Mouse (Mus musculus) cerebellum, postnatal 4 days (tissue): Measurements from ENCODE around the gene Dlx1.

Experiments
- DNase-seq, 2 experiments: peaks; one replicate each; pipeline ENCODE4 v3.0.0; 2022; ENCODE audit warnings: low spot score in 2 of 2, mixed read lengths in 1 of 2

Dlx1 gene

DNA sequence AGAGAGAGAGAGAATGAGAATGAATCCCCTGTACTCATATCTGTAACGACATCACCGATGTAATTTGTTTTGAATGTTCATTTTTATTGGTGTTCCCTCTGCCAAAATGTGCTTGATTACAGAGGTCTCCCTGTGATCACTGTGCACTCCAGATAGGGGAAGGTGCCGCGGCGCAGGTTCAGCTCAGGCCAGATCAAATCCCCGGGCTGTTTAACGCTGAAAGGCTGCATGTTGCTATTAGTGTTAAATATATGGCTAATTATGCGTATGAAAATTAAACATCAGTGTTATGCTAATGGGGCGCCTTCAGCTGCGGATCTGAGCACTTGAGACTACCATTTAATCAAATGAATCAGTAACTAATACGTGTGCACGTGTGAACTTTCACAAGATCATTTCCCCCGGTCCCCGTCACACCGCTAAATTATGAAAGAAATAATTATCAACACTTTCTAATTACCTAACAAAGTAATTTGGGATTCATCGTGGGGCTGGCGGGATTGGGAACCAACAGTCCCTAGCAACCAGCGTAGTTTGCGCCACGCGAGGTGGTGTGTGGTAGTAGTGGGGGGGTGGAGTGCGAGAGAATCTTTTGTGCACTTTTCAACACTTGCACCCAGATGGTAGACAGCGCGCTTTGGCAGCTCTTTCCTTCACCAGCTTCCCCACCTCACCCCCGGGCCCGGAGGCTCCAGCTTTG lies at the start of gene Dlx1:
Gene Dlx1, plus strand, starts transcription at position 100 of the 700 bp plus-strand sequence.
- DNase-seq: no peak

DNA sequence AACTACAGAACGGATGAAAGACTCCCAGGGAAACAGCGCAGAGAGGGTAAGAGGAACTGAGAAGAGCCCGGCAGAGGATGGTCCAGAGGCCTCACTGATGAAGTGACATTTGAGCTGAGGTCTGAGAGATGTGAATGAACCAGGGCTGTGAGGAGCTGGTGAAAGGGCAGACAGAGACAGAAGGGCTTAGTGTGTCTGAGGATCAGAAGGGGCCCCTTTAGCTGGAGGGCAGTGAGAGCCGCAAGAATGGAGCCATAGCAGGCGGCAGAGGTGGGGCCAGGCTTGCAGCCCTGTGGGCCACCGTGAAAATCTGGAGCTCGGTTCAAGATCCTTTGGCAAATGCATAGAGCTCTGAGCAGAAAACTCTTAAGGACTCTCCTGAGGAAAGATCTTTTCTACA lies 48.0 kb upstream of the Dlx1 start:
- DNase-seq: no peak

DNA sequence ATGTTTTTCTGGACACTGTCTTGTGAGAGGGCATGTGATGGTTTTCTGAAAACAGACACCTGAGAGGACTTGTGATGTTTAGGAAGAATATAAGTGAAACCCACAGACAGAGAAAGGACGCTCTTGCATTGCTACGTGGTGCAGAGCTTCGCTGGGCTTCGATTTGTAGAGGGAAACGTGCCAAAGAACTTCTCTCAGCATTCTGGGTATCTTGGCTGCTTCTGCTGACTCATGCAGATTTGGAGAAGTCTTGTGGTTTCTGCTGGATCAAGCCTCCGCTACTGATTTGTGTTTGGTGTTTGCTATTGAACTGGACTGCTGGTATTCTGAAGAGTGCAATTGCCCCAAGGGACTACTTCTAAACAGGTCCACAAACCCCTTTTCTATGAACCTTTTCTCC lies 46.1 kb upstream of the Dlx1 start:
- DNase-seq: no peak

DNA sequence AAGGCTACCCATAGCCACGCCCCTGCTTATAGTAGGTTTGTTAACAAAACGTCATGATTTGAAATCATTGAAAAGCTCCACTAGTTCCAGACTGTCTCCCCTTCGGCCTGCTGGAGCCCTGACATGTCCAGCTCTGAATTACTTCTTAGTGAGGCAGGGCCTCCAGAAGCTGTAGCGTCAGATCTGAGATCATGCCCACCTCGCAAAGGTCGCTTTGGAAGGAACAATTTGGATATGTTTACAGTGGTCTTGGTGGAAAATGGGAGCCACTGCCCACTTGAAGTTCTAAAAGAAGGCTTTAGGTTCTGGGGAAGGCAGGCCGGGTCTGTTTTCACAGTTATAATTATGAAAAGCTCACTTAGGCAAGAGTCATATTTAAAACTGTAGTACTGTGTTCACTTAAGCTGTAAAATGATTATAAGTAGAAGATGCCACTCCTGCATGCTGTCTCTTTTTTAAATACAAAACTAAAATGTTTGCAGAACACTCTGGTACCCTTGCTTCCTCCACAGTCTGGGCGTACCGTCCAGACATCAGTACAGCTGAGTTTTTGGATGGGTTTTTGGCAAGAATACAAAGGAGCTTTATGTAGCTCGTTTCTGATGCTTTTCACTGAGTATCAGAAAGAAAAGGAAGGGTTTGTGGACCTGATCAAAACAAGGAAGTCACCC lies 44.7 kb upstream of the Dlx1 start:
- no peak for DNase-seq

DNA sequence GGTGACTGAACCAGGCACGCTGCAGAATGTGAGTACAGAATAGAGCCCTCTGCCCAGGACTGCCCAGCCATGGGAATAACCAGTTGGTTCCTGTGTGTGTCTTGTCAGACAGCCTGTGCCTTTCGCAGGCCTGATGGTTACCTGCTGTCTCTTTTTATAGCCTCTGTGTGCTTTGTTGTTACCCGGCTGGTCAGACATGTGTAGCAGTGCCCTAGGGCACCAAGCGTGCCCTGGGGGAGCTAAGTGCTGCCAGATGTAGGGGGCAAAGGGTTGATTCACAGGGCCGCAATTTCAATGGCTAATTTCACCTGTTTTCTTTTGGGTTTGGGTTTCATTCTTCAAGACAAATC lies 44.2 kb upstream of the Dlx1 start:
- no peak for DNase-seq

DNA sequence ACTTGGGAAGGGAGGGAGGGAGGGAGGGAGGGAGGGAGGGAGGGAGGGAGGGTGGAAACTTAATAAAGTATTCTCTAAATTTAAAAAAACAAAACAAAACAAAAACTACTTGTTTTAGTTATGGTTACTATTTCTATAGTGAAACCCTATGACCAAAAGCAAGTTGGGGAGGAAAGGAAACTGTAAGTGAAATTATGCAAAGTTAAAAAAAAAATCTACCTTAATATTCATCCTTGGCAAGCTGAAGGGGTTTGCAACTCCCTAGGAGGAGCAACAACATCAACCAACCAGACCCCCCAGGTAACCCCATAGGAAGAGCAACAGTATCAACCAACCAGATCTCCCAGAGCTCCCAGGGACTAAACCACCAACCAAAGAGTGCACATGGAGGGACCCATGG lies 36.6 kb upstream of the Dlx1 start:
- no peak for DNase-seq

DNA sequence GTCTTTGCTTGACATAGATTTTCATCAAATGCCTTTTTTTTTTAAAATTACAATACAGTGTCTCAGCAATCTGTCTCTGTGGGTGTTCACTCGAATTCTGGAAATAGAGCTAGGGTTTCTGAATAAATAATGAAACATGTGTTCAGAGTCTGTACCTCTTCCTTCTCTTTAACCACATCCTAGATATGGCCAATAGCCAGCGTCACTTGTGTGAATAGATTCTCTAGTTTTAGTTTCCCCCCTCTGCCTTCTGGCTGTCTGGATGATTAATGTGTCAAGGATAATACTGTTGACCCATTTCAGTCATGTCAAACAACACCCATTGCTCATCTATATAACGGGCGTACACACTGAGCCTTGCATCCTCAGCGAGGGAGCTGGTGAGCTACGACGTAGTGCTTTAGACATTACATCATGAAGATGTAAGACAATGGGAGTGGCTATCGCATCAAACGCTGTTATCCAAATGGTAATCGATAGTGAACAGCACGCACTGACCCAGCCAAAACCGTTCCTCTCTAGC lies 34.7 kb upstream of the Dlx1 start:
- DNase-seq: no peak

DNA sequence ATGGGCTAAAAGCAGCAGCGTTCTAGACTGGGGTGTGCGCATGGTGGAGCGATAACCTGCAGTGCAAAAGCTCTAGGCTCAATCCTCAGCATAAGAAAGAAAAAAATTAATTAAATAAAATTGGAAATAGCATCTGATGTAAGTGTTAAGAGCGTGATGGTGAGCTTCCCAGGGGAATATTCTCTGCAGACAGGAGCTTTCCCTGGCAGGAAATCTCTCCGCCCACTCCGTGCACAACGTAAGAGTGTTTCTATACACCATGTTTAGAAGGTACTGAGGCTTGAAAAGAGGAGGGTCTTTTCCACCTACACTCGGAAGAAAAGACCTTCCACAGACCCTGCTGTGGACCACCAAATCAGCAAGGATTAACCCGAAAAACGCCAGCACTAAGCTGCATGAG lies 33.4 kb upstream of the Dlx1 start:
- DNase-seq: no peak

DNA sequence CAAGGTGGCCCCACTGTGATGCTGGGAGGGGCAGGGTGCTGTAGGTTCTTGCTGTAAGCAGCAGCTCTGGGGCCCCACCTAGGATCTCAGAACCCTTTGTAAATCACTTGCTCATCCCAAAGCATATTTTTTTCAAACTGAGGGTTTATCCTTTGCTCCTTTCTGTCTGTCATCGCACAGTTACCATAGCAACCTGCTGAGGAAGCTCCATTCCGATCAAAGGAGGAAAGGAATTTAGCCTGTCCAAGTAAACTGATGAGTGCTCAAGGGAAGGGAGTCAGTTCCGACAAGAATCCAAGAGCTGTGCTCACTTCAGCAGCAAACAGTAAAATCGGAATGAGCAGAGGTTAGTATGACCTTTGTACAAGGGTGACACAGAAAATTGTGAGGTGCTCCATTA lies 32.9 kb upstream of the Dlx1 start:
- DNase-seq: no peak

DNA sequence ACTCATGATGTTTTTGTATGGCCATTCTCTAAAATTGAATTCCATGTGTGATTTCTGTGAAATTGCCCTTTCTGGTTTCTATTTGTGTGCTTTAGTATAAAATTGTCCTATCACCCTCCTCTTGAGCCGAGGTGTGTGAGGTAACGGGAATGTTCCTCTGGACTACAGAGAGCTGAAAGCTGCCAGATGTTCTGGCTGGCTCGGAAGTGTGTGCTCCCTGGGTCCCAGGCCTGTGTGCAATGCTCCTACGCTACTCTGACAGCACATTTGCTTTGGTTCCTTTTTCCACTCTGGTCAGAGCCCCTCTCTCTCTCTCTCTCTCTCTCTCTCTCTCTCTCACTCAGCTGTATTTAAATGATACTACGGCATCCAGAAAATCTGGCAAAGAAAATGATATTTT lies 30.7 kb upstream of the Dlx1 start:
- DNase-seq: no peak

DNA sequence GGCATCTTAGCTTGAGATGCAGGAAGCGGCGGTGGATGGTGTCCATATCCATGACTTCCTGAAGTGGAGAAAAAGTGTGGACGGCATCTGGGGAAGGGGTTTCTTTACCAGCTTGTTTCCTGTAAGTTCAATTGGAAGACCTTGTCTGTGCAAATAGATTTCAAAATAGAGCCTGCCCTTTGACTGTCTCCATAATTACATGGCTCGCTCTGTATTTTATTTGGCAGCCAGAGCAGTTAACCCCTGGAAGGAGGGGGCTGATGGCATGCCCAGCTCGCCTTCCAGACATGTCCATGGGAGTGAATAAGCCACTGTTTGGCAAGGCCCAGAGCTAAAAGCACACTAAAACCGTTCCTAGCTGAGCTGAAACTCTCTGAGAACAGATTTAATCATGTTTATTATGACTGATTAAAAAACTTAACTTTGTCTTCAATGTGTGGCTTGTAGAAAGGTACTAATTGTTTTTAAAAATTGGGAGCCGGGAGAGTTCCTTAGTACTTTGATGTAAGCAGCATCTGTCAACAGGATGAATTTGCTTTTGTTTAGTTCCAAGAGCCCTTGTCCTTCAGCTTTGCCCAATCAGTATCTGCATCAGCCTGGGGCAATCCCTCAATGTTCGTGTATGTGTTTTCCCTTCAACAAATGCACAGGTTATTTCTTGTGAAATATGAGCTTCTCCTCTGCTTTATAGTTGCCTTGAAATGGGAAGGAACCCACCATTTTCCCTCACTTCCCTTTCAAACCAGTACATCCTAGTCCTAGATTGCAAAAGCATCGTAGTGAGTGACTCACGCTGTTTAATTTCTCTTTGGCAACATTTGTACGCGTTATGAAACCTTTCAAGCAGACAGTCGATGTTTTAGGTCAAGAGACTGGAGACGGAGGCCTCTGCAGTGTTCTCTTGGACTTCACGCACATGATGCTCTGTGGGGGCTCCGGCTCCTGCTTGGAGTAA lies 28.4 kb upstream of the Dlx1 start:
- no peak for DNase-seq

DNA sequence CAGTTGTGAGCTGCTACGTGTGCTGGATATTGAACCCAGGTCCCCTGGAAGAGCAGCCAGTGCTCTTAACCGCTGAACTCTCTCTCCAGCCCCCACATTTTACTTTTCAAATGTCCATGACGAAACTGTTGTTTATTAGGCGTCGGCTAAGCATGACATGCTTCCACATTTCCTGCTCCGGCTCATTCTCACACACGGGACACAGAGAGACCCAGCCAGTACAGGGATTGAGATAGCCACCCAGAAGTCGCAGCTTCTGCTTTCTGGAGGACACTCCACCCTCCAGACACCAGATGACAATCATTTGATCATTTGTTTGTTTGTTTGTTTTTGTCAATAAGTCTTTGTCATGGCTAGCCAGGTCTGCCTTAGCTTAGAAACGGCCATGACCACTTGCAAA lies 23.1 kb upstream of the Dlx1 start:
- DNase-seq: no peak

DNA sequence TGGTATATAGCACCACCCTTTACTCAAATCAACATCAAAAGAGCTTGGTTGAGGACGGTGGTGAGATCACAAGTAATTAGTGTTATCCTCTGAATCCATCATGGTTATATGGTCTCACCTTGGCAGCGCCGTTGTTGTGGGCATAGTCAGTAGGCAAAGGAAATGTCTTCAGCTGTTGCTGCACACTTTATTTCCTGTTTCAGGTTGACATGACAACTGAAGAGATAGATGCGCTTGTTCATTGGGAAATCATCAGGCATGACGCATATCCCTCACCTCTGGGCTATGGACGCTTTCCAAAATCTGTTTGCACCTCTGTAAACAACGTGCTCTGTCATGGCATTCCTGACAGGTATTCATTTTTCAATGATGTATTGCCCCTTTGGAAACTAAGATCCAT lies 16.7 kb upstream of the Dlx1 start:
- DNase-seq: no peak

DNA sequence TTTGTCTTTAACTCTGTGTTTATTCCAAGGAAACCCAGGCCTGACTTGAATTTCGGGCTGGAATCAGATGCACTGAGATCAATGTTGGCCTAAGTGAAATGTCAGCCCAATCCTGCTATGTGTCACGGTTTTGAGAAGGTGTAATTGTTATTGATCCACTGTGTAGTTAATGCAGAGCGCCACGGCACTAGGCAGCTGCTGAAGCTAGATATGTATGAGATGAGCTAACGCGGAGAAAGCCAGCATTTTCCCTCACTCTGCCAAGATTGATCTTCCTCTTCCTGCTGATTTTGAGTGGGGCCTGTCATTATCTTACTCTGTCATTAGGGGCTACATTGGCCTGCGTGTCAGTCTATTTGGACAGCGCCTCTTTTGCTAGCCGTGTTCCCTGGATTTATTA lies 15.6 kb upstream of the Dlx1 start:
- no peak for DNase-seq

DNA sequence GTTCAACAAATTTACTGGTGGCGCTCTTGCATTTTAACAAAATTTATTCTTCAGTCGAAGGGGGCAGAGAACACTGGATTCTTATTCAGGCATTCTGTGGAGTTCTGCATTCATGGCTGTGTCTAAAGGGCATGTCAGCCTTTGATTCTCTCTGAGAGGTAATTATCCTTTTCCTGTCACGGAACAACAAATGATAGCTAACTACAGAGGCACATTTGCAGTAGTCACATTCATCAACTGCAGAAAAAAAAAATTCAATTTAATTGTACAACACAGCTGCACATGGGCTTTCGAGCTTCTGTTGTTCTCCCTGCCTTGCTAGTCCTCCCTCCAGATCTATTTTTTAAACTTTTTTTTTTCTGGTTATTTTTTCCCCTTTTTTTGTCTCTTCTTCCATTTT lies 10.9 kb upstream of the Dlx1 start:
- no peak for DNase-seq

DNA sequence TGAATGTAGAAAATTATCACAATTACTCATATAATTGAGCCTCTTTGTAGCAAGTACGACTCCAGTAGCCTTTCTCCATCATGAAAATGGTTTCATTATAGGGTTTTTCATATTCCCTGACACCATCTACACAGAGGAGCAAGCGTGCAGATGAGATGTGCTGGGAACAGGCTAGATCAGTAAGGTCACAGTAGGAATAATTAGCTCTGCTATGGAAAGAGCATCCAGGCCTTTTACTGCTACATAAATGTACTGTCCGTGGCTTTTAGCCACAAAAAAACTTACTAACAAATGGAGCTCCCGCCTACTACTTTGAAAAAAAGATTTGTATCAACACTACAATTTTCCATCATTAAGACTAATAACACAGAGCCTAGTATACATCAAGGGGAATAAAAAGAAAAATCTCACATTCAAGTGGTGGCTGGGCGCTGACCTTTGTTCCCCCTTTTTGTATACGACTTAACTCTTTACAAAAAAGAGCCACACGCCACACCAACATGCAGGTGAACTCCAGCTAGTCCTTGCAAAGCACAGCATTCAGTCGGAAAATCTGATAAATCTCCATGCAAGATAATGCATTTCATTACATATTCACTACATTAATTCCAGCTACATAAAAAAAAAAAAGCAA lies 10.3 kb upstream of the Dlx1 start:
- no peak for DNase-seq

DNA sequence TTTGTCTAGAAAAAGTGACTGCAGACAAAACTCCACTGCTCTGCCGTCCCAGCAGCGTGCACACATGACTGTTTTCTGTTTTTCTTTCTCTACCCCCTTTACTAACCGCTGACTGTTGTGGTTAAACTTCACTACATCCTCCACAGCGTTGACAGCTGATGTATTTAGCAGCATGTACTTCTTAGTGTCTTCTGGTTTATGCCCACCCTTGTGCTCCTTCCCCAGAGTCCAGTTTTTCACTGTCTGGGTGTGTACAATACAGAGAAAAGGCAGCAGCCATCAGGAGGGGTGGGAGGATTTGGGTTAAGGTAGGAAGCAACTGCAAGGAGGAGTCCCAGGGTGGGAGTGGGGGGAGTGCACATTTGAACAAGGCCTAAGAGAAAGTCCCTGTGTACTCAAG lies 5.0 kb upstream of the Dlx1 start:
- DNase-seq: no peak

DNA sequence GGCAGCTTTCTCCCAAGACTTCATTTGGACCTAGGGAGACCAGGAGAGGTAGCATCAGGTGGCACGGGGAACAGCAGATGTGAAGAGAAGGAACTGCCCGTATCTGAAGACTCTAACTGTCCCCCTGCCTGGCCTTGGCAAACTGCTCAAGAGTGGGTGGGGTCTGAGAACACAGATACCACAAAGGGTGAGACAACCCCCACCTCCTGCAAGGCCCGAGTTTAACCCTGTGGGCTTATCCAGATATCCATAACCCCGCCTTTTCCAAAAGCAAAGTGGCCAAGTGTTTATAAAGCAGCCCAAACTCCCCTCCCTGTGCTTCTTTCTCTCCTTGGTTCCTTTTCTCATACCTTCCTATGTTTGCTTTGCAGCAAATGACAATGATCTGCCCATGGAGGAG lies 4.5 kb upstream of the Dlx1 start:
- no peak for DNase-seq

DNA sequence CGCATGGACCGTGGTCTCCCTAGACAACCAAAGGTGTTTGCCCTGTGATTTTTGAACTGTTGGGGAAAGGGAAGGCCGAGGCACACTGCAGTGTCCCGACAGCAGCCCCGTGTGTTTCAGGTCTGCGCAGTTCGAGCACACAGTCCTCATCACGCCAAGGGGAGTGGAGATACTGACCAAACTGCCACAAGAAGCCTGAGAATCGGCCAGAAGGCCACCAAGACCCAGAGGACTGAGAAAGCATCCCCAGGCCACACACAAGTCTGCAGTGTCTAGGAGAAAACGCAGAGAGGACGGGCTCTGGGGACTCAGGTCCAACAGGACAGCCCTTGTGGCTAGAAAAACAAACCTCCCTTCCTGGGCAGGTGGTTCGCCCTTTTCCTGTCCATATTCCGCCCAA lies 3.1 kb upstream of the Dlx1 start:
- no peak for DNase-seq

DNA sequence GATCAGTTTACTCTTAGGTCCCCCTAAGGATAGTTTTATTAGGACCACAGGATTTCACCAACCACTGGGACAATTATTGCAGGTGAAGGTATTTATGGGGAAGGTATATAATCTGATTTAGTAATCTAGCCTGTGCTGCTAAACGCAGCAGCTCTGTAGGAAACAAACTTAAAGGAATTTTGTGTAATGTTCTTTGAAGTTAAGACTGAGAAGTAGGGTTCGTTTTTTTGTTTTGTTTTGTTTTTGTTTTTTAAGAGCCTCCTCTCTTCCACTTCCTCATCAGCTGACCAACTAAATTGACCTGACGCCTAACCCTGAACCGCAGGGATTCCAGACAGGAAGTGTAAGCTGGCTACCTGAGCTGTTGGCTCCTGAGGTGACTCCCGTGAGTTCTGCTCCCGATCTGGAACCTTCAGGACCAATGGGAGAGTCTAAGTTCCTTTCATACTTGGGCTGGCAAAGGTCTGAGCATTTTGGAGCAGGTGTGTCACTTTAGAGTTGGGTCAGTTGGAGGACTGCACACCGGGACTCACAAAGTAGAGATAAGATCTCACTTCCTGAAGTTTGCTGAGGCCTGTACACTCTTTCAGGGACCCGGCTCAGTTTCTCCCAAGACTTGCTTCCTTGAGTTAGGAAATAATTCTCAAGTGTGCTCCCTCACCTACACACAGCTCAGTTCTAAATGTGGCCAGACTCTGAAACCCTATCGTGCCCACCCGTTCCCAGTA lies 1.2 kb upstream of the Dlx1 start:
- DNase-seq: no peak

DNA sequence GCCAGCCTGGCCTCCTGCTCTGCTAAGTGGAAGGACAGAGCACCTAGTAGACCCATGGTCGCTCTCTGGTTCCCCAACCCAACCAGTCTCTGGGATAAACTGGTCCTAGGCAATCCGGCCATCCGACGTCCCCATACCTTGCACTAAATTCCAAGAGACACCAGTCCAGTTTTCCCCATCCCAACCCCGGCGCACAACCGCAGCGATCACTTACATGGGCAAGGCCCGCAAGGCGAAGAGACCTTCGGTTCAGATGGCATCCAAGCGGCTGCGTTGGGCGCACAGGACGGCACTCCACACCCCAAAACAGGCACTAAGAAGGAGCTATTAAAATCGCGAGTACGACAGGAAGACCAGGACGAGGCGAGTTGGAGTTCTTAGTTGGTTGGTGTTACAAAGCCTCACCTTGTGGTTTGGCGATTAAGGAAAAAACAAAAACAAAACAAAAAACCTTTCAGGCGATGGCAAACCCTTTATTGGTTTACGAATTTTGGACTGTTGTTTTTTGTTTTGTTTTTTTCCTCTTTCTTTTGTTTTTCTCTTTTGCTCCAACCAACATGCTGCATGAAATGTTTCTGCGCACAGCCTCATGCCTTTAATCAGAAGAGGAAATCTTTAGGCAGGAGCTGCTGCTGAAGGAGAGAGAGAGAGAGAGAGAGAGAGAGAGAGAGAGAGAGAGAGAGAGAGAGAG lies 445 bp upstream of the Dlx1 start:
- DNase-seq: no peak
